Mouse (Mus musculus) ES-CJ7 (cell line): Measurements from ENCODE around the gene Wnt6.
"Not testable (repeated sequence)": the region's sequence is repeated elsewhere in the genome, so short reads cannot be mapped to it uniquely, and the experiment has no call there.

Source experiments
- DNase-seq: peaks from one replicate; pipeline ENCODE4 v3.0.0; 2011; ENCODE audit warnings: low read depth, low spot score

Wnt6 gene

DNA sequence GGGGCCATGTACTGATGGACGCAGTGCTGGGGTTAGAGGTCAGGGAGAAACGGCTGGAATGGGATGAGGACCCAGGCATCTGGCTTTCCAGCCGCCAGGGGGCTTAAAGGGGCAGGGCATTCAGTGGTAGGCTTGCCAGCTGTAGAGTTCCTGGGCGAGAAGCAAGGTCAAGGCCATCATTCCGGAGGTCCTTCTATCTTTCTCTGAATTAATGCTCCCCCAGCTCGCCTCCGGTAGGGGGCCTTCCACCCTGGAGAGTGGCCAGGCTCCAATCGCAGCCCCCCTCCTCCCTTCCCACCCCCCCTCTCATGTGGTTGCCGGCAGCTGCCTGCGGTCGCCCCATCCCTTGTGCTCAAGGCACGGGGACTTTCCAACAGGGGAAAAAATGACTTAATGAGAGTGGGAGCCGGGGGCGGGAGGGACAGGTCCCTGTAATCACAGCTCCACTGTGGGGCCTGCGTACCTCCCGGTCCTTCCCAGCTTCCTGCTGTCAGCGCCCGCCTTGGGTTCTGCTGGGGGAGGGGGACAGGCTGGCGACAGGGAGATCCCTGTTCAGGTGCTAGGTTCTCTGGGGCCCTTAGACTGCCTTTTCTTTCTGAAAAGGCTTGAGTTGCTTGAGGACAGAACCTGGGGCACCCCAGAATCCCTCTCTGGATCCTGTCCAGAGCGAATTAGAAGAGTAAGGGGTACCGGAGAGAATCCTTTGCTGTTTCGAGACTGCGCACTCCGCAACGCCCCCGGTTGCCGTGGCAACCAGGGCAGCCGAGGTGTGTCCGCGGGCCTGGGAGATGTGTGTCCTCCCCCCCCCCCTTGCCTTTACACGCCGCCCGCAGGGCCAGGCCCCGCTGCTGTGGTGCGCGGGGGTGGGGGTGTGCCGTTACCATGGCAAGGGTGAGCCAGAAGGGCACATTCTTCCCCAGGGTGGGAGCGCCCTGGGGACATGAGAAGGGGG is 34.9 kb downstream of the Wnt6 start:
- DNase-seq = peak; percentile 81

DNA sequence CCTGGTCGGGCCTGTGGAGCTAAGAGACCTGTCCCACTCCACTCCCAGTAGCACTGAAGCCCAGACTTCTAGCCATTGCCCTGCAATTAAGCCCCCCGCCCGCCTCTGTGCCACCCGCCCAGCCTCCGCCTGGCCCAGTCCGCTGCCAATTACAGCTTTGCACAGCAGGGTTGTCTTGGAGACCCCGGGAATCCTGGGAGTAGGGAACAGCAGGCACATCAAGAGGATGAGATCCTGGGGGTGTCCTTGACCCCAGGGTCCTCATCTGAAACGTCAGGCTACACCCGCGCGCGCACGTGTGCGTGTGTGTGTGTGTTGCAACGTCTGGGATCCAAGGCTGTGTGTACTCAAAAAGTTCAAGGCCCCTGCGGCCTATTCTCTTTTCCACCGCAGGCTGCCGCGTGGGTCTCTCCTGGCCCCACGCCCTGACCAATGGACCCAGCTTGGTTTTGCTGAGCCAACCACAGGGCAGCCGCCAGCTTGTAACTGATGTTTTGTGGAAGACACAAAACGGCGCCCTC is 35.9 kb downstream of the Wnt6 start:
- DNase-seq = no peak

DNA sequence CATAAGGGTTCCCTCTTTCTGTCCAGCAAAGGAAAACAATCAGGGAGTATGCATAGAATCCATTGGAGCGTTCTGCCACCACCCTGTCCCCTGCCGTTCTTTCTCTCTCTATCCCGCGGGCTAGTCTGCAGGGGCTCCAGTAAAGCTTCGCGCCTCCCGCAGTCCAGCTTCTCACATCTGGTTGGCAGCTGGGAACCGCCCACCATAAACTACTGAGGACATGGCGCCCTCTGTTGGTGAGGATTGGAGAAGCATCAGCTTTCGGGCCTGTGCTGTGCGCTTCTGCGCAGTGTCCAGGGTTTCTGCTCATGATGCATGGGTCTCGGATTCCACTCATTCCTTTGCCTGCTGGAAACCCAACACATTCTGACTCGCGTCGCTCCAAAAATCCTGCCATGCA is 36.4 kb downstream of the Wnt6 start:
- peak; percentile 97 for DNase-seq

DNA sequence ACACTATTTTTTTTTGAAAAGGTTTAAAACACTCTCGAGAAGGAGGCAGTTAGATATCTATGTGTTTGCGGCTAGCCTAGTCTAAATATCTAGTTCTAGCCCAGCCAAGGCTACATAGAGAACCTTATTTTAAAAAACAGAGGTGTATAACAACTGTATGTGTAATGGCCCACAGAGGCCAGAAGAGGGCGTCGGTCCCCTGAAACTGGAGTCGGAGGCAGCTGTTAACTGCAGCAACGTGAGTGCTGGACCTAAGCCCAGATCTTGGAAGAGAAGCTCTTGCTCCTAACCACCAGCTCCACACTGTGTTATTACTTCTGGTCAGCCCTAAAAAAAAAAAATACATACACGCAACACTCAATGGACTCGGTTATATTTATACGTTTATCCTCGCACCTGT is 37.3 kb downstream of the Wnt6 start:
- peak; percentile 80 for DNase-seq

DNA sequence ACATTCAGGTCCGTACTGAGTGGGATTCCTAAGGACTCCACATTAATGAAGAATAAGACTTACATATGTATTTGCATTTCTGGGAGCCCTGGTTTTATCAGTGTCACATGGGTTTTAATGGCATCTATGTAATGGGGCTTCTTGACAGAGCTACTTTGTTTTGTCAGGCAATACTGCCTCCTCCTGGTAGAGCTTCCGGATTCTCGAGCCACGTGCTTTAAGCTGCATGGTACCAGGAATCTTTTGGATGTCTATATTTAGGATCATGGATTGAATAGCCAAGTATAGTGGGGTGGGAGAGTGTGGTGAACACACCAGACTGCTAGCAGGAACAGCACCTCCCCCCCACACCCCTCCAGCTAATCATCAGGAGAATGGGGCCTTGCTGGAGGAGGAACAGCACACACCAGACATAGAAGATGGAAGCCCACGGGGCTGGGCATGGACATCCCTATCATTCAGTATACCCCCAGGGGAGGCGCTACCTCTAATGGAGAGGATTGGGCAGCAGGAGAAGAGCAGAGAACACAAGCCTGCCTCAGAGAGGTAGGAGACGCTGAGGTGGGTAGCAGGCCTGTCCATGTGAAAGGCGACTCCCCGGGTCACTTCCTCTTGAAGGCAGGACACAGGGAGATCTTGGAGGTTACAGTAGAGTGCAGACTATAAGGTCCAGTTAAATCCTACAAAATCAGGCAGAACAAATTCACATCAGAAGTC is 43.4 kb downstream of the Wnt6 start:
- peak; percentile 62 for DNase-seq

DNA sequence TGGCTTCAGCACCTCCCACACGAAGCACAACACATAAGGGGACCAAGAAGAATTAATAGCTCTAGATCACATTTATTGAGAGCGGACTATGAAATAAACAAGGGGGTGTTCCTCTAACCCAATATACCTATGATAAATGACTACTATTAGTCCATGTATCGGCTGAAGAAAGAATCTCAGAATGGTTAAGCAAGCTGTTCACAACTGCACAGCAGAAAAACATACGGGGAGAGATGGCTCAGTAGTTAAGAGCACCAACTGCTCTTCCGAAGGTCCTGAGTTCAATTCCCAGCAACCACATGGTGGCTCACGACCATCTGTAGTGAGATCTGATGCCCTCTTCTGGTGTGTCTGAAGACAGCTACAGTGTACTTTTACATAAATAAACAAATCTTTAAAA is 44.3 kb downstream of the Wnt6 start:
- DNase-seq = not testable (repeated sequence)

DNA sequence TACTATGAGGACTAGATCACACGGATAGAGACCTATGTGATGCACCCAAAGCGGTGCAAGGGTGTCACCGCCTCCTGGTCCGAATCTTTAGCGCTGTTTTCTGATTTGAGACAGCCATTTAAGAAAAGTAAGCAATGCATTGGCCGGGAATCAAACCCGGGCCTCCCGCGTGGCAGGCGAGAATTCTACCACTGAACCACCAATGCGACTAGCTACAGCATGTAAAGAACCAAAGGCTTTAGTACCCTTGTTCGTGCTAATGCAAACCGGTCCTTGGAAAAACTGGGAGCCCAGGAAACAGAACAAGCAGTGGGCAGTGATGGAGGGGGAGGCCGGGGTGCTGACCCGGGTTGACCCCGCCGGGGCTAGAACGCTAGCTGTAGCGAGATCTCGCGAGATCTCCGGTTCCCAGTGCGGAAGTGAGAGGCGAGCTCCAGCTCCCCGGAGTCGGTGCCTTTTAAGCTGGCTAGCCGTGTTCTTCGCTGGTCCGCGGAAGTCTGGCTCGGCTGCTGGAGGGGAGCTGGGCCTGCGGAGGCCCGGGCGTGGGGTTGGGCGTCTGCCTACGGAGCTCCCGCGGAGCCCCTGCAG is 45.0 kb downstream of the Wnt6 start:
- peak; percentile 97 for DNase-seq

DNA sequence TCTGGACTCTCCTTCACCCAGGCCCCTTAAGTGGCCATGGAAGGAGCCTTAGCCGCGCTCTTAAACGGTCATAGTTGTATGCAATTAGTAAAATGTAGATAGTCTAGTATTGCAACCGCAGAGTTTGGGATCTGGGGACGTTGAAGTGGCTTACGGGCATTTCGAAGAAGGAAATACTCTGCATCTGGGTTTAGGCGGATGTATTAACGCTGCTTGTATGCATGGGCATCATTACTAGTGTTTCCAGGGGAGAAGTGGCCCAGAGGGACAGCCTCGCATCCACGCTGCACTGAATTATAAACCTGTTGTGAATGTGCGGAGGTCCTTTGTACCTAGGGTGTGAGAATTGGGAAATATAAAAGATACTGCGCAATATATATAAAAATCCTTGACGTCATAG is 45.5 kb downstream of the Wnt6 start:
- no peak for DNase-seq

DNA sequence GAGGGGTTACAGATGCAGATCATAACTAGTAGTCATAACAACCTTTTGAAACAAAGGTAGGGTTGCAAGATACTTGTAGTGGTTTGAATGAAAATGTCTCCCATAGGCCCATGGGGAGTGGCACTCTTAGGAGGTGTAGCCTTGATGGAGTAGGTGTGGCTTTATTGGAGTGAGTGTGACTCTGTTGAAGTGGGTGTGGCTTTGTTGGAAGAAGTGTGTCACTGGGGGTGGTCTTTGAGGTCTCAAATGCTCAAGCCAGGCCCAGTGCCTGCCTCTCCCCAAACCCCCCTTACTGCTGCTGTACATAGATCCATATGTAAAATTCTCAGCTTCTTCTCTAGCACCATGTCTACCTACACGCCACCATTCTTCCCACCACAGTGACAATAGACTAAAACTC is 46.8 kb downstream of the Wnt6 start:
- peak; percentile 65 for DNase-seq

DNA sequence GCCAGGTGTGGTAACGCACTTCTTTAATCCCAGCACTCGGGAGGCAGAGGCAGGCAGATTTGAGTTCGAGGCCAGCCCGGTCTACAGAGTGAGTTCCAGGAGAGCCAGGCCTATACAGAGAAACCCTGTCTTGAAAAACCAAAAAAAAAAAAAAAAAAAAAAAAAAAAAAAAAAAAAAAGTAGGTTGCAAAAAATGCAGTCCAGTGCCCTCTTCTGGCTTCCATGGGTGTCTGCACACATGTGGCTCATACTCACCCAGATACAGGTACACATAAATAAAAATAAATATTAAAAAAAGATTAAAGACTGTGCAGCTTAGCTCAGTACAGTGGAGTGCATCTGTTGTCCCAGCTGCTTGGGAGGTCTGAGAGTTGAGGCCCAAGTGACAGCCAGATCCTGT is 51.9 kb downstream of the Wnt6 start:
- DNase-seq = not testable (repeated sequence)

DNA sequence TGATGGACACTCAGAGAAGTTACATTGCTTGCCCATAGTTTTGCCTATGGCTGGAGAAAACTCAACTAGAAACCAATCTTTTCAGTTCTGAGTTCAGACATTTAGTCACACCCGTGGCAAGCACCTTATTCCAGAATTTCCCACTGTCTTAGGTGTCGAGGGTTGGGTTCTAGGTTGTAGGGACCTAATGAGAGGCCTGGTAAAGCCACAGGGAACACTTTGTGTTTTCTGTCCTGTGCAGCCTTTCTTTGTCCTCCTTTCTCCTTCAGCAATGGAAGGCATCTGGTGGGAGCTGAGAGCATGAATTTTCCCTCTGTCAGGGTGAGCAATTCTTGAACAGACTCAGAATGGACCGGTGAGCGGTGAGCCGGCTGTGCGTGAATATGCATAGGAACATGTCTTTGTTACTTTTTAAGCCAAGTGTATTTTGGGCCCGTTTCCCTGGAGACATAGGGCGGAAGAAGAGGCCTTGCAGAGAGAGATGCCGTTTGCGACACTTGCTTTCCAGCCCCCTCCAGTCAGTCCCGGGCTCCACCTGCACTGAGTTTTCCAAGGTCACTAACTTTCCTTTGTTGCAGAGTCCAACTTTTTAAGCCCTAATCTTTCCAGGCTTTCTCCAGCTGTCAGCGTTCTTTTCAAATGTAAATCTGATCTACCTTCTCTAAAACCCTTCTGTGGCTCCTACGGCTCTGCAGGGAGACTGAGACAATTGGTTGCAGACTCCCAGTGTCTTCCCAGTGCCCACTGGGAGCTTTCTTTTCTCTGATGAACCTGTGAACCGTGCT is 53.0 kb downstream of the Wnt6 start:
- DNase-seq = peak; percentile 100

DNA sequence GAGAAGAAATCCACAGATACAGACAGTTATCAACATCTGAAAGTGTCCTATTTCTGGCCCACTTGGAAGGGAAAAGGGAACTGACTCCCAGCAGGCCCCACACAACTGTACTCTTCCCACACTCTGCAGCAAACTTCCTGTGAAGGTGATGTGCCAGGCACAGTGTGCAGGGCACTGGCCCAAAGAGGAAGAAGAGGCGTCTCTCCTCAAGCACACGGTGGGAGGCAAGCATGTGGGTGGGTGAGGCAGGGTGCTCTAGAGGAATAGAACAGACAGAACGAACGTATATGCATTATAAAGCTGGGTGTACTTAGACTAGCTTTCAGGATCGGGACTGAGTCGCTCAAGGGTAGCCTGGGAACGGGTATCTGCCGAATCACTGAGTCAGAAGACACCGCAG is 58.4 kb downstream of the Wnt6 start:
- DNase-seq = peak; percentile 20

DNA sequence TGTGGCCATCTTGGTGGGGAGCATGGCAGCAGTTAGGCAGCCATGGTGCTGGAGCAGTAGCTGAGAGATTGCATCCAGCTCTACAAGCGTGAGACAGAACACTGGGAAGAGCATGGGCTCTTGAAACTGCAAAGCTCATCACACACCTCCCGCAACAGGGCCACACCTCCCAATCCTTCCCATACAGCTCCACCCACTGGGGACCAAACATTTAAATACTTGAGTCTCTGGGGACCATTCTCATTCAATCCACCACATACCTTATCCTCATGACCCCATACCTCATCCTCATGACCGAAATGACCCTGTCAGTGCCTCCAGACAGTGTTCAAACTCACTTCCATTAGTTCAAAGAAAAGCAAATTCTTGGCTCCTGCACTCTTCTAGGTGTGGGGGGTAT is 61.6 kb downstream of the Wnt6 start:
- no peak for DNase-seq
